18 mouse cellular contexts compared by ENCODE assay signal in the genomic region with DNA sequence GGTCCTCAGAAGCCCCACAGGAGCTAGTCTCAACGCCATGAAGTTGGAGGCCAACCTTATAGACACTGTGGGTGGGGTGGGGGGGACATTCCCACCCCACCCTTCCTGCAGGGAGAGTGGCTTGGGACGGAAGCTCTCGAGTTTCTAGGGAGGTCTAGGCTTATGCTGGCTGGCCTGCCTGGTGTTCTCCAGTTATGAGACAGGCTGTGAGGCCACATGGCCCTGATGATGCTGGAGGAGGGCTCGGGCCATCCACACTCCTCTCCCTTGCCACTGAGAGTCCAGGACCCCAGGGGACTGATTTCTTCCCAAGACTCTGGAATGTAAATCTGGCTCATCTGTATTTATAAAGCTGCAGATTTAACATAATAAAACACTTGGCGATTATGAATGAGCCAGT. TPM values are rescaled to one million over a fixed set of nuclear protein-coding genes. Genes with fewer than 3 reads are reported as not detected.
"Had no signal": no experiment of that assay in that cellular context is flagged by ENCODE, and none has a peak within 500 bp of the region (broad histone marks: within the 10 kb centered on the region; RNA-seq: fewer than 3 reads in every experiment).

No protein-coding gene starts in this region.

- H3K27ac ChIP-seq: kidney, embryonic 15.5 days; limb, embryonic 12.5 days; liver, embryonic 14.5 days; midbrain, embryonic 12.5 days; neural tube, embryonic 13.5 days; stomach, embryonic 15.5 days had no signal

- H3K9ac ChIP-seq: kidney, embryonic 15.5 days; limb, embryonic 12.5 days; liver, embryonic 14.5 days; midbrain, embryonic 12.5 days; neural tube, embryonic 13.5 days; stomach, embryonic 15.5 days had no signal

- DNase-seq: kidney, adult 2 months; kidney, postnatal 14 days; layer of hippocampus, postnatal 36 days; lung, adult 18-20 months; lung, postnatal 10 days; retina, postnatal 1 day; right cerebral cortex, postnatal 4 days; spleen, adult 18-20 months; thymus, postnatal 14 days had no signal

- ATAC-seq: midbrain, embryonic 16.5 days had no signal

- H3K36me3 ChIP-seq: kidney, embryonic 15.5 days; midbrain, embryonic 12.5 days; stomach, embryonic 15.5 days had no signal

- H3K4me2 ChIP-seq: kidney, embryonic 15.5 days; limb, embryonic 12.5 days; midbrain, embryonic 12.5 days; neural tube, embryonic 13.5 days; stomach, embryonic 15.5 days had no signal

- H3K4me3 ChIP-seq: kidney, embryonic 15.5 days; limb, embryonic 12.5 days; midbrain, embryonic 12.5 days; neural tube, embryonic 13.5 days; stomach, embryonic 15.5 days had no signal

- H3K27me3 ChIP-seq: kidney, embryonic 15.5 days; limb, embryonic 12.5 days; neural tube, embryonic 13.5 days; stomach, embryonic 15.5 days had no signal

- H3K9me3 ChIP-seq: kidney, embryonic 15.5 days; limb, embryonic 12.5 days; midbrain, embryonic 12.5 days; neural tube, embryonic 13.5 days; stomach, embryonic 15.5 days had no signal

- H3K4me1 ChIP-seq: kidney, embryonic 15.5 days had no signal

RNA-seq across cellular contexts. Expression of a gene that starts 31.0 kb away (rescaled TPM):
- total RNA-seq: liver, adult 2 months; megakaryocyte-erythroid progenitor cell, adult 5-6 weeks had no signal
- polyA plus RNA-seq: liver, adult 2 months had no signal
